Mouse (Mus musculus) fat pad, adult 2 months (tissue): ENCODE measurements at regions not wholly inside any gene's neighbourhood (a gene's known extent, or its start where the extent isn't known, plus 50 kb on each side); places are given as distances from the start of the nearest gene placed in this dataset.
"Not testable (repeated sequence)": the region's sequence is repeated elsewhere in the genome, so short reads cannot be mapped to it uniquely, and the experiment has no call there.

Experiments
- DNase-seq: peaks from one replicate; pipeline ENCODE4 v3.0.0-alpha.2; 2011; ENCODE audit warnings: low read depth, low spot score; ENCODE audit errors: extremely low read depth

GRCm38 (mm10) chr10:31143856-31144488 is 169.2 kb upstream of the Hddc2 start:
- no peak for DNase-seq

DNA sequence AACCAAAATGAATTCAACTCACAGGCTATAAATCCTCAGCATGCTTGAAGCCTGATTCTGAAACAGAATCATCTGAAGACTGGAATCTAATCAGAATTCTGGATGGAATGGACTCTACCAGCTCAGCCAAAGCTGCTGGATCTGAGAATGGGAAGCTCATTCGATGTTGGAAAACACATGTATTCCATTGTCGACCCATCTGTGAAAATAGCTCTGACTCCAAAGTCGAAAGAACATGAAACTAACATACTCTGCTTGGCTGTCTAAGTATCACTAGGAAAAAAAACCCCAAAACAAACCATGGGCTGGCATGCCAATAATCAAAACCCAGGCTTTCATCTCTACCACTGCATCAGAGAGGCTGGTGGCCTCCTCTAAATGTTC is 168.7 kb upstream of the Hddc2 start:
- DNase-seq = no peak

DNA sequence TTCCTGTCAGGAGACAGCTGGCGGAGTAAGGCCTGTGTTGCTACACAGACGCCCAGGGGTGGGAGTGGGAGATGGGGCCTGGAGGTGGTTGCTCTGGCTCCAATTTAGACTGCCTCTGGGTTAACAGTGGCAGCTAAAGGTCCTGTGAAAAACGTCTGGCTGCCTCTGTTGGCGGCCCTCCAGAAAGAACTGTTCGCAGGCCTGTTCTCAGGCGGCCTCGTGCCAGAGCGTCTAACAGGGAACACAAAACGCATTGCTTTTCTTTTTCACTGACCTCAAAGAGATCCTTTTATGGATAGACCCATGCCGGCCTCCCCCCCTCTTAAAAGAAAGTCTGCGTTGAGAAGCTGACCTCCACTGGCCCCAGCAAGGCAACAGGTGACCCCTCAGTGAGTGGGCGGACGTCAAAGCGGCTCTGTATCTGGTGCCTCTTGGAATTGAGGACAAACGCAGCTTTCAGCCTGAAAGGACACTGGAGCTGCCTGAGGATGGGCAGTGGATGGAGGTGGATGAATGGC is 140.0 kb upstream of the Hddc2 start:
- peak; percentile 18 for DNase-seq

GRCm38 (mm10) chr10:31189577-31189976 is 123.6 kb upstream of the Hddc2 start:
- DNase-seq = no peak

- not testable (repeated sequence) for DNase-seq
These were observed 101.0 kb upstream of the Hddc2 start for GRCm38 (mm10) chr10:31212164-31212563.

- no peak for DNase-seq
These were observed 100.3 kb upstream of the Hddc2 start for GRCm38 (mm10) chr10:31212778-31213454.

DNA sequence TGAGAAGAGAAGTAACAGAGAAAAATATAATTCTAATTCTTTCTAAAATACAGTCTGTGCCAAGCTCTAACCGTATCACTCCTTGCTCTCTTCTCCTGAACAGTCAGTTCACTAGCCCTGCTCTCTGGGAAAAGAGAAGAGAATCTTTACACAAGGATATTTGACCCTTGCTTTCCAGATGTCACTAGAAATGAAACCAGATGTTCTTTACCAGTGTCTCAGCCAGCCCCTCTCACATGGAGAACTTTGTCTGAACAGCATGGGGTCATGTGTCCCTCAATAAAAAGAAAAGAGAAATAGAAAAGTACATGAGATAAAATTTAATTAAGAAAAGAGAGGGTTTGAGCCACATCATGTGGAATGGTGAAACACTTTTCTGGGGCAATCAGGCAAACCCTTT is 91.3 kb upstream of the Hddc2 start:
- DNase-seq = no peak

- no peak for DNase-seq
These were observed 84.1 kb upstream of the Hddc2 start for GRCm38 (mm10) chr10:31229078-31229477.

GRCm38 (mm10) chr10:31242442-31242966 is 70.7 kb upstream of the Hddc2 start:
- no peak for DNase-seq

- DNase-seq = no peak
These were observed 60.4 kb upstream of the Hddc2 start for GRCm38 (mm10) chr10:31252584-31253381.

- DNase-seq = no peak
These were observed 56.2 kb upstream of the Hddc2 start for GRCm38 (mm10) chr10:31256934-31257333.

GRCm38 (mm10) chr10:31257611-31258010 is 55.6 kb upstream of the Hddc2 start:
- DNase-seq = no peak

DNA sequence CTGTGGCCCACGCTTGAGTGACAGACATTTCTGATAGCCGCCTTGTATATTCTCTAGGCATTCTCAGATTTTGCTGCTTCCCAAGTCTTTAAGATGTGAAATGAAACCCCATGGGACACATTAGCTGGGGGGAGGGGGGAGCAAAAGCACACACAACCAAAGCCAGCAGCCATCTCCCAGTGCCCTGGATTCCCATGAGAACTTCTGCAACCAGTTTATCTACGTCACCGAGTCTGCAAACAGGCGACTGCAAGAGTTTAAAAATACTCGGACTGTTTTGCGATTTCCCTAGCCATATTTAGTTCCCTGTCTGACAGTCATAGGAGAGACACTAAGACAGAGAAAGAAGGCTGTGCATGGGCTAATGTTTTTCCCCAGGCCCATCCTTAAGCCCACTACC is 52.3 kb upstream of the Hddc2 start:
- DNase-seq = no peak
